Mouse (Mus musculus) naive thymus-derived CD4-positive, alpha-beta T cell, adult 2 months (primary cell): ENCODE results near the gene Gimd1.
A peak's percentile ranks its signal among the peaks of the same experiment; 100 is the strongest.

Experiments
- DNase-seq: peaks from one replicate; pipeline ENCODE4 v3.0.0-alpha.2; 2011; ENCODE audit warnings: low read depth

Gimd1 gene

GRCm38 (mm10) chr3:132629601-132630239 lies at the start of gene Gimd1:
Gene Gimd1 (plus strand): TSS chr3:132629820.
- no peak for DNase-seq

GRCm38 (mm10) chr3:132581198-132581597 lies 48.4 kb upstream of the Gimd1 start:
- DNase-seq, result no peak

GRCm38 (mm10) chr3:132582339-132582738 lies 47.3 kb upstream of the Gimd1 start:
- DNase-seq, result no peak

DNA sequence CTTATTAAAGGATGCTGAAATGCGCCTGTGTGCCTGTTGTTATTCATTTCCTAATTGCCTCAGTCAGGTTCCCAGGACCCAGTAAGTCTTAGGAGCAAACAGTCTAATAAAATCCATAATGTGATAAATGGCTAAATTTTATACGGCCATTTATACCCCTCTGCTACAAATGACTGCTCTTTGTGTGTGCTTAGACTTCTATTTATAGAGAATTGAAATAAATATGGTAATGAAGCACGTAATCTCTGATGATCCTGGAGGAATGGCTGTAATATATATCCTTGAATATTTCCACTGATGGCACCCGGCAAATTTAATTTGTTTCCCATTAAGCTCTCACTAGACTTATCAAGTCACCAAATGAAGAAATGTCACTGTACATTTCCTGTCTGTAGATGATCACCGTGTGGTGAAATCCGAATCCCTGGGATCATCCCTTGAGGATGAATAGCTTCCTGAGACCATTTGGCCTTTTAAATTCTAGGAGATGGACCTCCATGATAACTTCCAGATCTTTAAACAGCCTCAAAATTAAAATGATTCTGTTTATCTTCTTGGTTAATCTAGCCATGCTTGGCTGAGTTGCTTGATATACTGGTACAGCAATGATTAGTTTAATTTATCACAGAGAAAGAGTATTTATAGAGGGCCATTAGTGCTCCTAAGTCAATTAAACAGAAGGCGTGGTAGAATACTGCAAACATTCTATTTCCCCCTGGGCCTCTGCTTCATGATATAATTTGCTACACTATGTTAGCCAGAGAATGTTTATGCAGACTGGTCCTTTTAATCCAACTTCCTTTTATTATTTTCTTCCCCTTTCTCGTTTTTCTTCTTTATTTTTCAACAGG lies 44.3 kb upstream of the Gimd1 start:
- DNase-seq, result no peak

DNA sequence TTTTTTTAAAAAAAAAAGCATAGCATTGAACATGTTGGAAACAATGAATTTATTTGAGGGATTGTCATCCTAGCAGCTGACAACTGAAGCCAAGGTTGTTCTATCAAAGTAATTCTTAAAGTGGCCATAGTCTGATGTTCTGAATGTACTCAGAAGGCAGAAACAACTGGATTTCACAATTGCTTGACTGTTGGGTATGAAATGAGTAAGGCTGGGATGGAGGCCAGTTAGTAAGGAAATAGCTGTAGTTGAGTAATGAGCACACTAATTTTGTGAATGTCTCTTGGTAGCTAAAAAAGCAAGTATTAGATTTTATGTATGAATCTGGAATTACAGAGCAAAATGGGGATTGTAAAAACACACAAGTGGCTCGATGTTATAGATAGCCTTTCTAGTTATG lies 41.5 kb upstream of the Gimd1 start:
- DNase-seq, result no peak

DNA sequence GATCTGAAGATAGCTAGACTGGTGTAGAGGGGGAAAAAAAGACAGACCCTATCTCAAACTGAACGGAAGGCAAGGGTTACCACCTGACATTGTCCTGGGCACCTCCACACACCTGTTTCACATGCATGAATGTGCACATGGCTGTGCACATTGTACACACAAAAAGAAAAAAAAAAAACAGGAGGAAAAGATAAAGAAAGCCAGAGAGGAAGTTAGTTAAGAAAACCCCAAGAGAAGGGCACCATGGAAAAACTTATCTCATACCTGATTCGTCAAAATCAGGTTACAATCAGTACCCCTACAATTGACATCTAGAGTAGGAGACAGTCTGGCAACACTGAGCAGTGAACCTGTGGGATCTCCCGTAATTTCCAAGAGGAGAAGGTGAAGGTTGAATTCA lies 39.6 kb upstream of the Gimd1 start:
- DNase-seq, result no peak

- DNase-seq, result no peak
Measured at GRCm38 (mm10) chr3:132590604-132591003, 39.0 kb upstream of the Gimd1 start.

DNA sequence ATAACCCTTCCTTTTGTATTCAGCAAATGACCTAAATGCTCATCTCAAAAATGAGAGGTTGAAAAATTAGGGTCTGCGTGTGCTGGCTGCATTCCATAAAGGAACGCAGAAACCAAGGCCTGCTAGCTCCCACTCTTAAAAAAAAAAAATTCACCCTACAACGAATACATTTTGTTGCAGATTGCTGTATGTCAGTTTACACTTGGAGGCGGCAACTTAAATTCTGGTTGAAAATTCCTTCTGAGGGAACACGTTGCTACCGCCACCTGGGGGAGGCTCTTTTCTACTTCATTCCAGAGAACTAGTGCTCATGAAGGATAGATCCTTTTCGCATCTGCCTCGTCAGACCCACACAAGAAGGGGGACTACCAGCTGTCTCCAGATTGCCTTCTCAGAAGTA lies 879 bp upstream of the Gimd1 start:
- no peak for DNase-seq

GRCm38 (mm10) chr3:132633261-132633660 lies 3.6 kb downstream of the Gimd1 start:
- DNase-seq, result no peak

DNA sequence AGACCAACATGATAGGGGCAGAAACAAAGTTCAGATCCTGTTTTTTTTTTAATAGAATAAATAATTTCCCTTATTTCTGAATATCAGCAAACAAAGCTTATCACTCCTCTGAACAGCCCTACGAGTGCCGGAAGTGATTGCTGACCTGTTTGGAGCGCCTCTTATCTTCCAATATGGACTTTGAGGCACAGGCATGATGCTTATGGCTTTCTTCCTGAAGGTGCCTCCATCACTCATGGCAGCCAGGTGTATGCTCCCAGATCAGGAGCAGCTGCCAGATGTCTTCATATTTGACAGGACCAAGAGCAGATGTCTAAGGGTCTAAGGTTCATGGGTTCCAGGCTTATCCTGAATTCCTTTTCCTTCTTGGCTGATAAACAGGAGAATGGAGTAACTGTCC lies 7.5 kb downstream of the Gimd1 start:
- no peak for DNase-seq

- DNase-seq, result no peak
Measured at GRCm38 (mm10) chr3:132644071-132644470, 14.5 kb downstream of the Gimd1 start.

GRCm38 (mm10) chr3:132646814-132647213 lies 17.2 kb downstream of the Gimd1 start:
- no peak for DNase-seq

DNA sequence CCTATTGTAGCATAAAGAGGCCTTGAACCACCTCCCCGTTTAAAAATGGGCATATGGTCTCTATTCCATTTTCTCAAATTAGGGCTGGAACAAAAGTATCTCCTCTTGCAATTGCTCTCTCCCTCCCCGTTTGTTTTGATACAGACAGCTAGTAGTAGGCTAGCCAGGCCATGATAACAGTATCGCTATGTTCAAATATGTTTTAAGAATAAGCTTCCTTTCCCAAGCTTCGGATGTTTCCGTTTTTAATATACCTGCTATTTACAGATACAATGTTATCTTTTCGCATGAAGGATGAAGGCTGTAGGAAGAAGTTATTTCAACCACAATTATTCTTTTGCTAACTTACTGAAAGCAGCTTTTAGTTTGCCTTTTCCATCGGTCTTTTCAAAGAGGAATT lies 19.7 kb downstream of the Gimd1 start:
- DNase-seq, result no peak

GRCm38 (mm10) chr3:132650191-132650590 lies 20.6 kb downstream of the Gimd1 start:
- no peak for DNase-seq

GRCm38 (mm10) chr3:132651776-132652175 lies 22.2 kb downstream of the Gimd1 start:
- no peak for DNase-seq

GRCm38 (mm10) chr3:132653959-132654358 lies 24.3 kb downstream of the Gimd1 start:
- no peak for DNase-seq

- no peak for DNase-seq
Measured at GRCm38 (mm10) chr3:132655955-132656354, 26.3 kb downstream of the Gimd1 start.

- no peak for DNase-seq
Measured at GRCm38 (mm10) chr3:132677494-132677893, 47.9 kb downstream of the Gimd1 start.

- DNase-seq, result peak; percentile 95
Measured at GRCm38 (mm10) chr3:132683447-132684230, 54.0 kb downstream of the Gimd1 start, which contains the start of gene Tbck. Gene Tbck (plus strand): TSS chr3:132684144.

- DNase-seq, result no peak
Measured at GRCm38 (mm10) chr3:132684231-132684928, 54.8 kb downstream of the Gimd1 start, which contains the start of gene Aimp1. Gene Aimp1 (minus strand): TSS chr3:132684370.
